Mouse (Mus musculus): ENCODE measurements around the gene Sergef. TPM values are rescaled to one million over a fixed set of nuclear protein-coding genes. Genes with fewer than 3 reads are reported as not detected.
A peak's percentile ranks its signal among the peaks of the same experiment; 100 is the strongest.

The Sergef gene
- total and polyA plus RNA-seq, 2 experiments from 2014 or later = 46.9 to 50.7 TPM

DNA sequence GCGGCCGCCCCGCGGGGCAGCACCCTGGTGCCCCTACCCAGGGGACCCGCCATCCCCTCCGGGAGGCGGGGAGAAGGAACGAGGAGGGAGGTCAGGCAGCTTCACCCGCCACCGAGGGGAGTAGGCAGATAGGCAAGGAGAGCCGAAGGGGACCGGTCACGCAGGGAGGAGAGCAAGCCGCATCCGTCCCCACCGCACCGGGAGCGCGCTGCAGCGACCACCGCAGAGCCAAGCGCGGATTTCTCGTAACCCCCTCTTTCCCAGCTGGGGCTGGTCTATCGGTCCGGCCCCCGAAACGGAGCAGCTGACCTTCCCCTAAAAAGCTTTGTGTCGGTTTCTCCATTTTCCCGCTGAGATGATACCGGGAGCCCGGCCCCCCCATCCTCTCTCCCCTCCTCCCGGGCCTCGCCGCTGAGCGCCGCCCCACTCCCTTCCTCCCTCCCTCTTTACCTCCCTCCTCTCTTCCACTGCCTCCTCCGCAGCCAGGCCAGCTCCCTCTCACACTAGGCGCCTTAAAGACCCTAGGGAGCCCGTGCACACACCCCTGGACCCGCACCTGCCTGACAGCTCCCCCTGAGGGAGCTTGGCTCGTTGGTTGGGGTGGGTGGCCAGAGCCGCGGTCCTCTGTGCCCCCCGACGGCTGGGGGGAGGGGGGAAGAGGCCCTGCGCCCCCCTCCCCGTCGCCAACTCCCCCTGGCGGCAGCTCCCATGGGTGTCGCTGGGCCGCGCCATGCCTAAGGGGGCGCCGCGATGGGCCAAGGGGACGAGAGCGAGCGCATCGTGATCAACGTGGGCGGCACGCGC lies 242.5 kb downstream of the Sergef start:
- 2% methylated on average over 58 of the region's 64 CpGs for WGBS
- ATAC-seq (peak; percentile 76), DNase-seq (peak; percentile 87)
- TF ChIP-seq CTCF (IDR thresholded peaks at IDR 0.05; ENCODE audit: low read depth) = peak; percentile 90
- Histone ChIP-seq H3K9ac (peak overlapping the region; percentile 86), H3K4me2 (ENCODE audit: low read depth) (peak overlapping the region; percentile 73), H3K27me3 (ENCODE audit: insufficient read depth, low read length) (no peaks in the 10 kb centered on the region), H3K9me3 (ENCODE audit: low read length) (no peaks in the 10 kb centered on the region), H3K27ac (ENCODE audit: low read depth, low read length) (peak overlapping the region; percentile 85), H3K4me3 (ENCODE audit: low read depth, low read length) (peak overlapping the region; percentile 88), H3K36me3 (ENCODE audit: insufficient read depth) (peaks cover 3% of the 10 kb centered on the region; the same call in 1 of the 2 replicates), H3K4me1 (ENCODE audit: insufficient read depth) (peaks cover 21% of the 10 kb centered on the region)

DNA sequence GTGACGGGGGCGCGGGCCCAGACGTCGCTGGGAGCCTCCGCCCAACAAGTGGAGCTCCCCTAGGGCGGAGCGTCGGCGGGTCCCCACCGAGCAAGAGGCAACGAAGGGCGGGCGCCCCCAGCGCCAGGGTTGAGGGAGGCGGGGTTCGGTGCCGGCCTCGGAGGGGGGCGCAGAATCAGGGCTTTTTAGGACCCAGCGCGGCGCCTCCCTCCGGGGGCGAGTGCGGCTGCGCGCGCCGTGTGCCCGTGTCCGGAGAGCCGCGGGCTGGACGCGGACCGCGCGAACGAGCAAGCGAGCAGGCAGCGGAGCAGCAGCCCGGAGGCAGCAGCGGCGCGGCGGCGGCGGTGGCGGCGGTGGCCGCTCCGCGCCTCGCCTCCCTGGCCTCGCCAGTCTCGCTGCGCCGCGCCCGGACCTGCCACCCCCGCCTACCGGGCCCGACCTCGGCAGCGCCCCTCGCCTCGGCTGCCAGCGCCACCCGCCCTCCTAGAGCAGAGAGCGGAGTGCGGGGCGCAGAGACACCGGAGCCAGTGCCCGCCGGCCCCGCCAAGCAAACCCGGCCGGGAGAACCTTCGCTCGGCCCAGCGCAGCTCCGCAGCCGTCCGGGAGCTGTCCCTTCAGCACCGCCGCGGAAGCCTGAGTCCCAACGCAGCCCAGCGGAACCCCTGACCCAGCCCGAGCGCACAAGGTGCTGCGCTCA lies 243.2 kb downstream of the Sergef start, which contains the start of gene Kcnc1:
TSS of gene Kcnc1 (plus strand) at position 267 of the 697 bp plus-strand sequence.
- H3K27me3 ChIP-seq (ENCODE audit: insufficient read depth, low read length) = no peaks in the 10 kb centered on the region
- peaks cover 2% of the 10 kb centered on the region; the same call in 1 of the 2 replicates for H3K36me3 ChIP-seq (ENCODE audit: insufficient read depth)
- peak within 1 kb of the TSS; percentile 73 for H3K4me2 ChIP-seq (ENCODE audit: low read depth)
- DNase-seq (peak; percentile 89), ATAC-seq (peak; percentile 77)
- no peaks in the 10 kb centered on the region for H3K9me3 ChIP-seq (ENCODE audit: low read length)
- H3K27ac ChIP-seq (ENCODE audit: low read depth, low read length) = peak within 1 kb of the TSS; percentile 85
- TF ChIP-seq CTCF (IDR thresholded peaks at IDR 0.05; ENCODE audit: low read depth) = peak; percentile 53
- peak within 1 kb of the TSS; percentile 86 for H3K9ac ChIP-seq
- 2% methylated on average over 75 of the region's 93 CpGs for WGBS
- H3K4me3 ChIP-seq (ENCODE audit: low read depth, low read length) = peak within 1 kb of the TSS; percentile 88
- peaks cover 21% of the 10 kb centered on the region for H3K4me1 ChIP-seq (ENCODE audit: insufficient read depth)

DNA sequence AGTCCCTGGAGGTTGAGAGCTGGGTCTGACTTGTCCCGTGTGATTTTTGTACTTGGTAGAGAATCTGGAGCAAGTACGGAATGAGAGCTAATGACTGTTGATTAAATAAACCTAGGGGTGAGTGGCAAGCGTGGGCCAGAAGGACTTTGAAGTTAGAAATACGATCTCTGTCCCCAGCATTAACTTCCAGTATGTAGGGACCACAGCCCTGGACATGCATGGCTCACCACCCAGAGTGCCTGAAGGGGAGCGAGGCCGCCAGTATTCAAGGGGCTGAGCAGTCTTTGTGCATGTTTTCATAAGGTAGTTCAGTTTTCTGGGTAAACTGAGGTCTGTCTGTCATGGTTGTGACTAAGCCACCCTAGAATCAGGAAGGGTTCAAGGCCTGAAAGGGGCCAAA lies 244.0 kb downstream of the Sergef start:
- WGBS = 52% methylated on average over 6 of the region's 6 CpGs

DNA sequence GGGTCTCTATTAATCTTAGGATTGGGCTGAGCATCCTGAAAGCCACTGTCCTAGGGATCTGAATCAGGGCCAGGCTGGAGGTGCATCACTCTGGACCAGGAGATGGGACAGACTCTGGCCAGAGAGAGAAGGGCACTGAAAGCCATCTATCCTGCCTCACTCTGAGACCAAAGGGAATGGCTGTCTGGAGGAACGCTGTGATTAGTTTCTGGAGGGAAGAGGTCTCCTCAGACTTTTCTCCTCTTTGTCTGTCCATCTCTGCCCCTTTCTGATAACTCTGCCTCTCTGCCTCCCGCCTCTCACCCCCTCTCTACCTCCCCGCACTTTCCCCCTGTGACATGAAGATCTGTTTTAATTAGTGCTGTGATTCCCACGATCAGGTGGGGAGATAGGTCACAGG lies 244.7 kb downstream of the Sergef start:
- H3K36me3 ChIP-seq (ENCODE audit: insufficient read depth) = no peaks in the 10 kb centered on the region
- no peaks in the 10 kb centered on the region for H3K9me3 ChIP-seq (ENCODE audit: low read length)
- H3K4me1 ChIP-seq (ENCODE audit: insufficient read depth) = peaks cover 15% of the 10 kb centered on the region
- H3K27me3 ChIP-seq (ENCODE audit: insufficient read depth, low read length) = no peaks in the 10 kb centered on the region
- no peak overlapping the region for H3K4me2 ChIP-seq (ENCODE audit: low read depth)
- 71% methylated on average over 4 of the region's 4 CpGs for WGBS
- no peak for DNase-seq
- H3K27ac ChIP-seq (ENCODE audit: low read depth, low read length) = no peak overlapping the region
- no peak overlapping the region for H3K9ac ChIP-seq
- TF ChIP-seq CTCF (IDR thresholded peaks at IDR 0.05; ENCODE audit: low read depth) = no peak
- no peak for ATAC-seq
- no peak overlapping the region for H3K4me3 ChIP-seq (ENCODE audit: low read depth, low read length)

More for the DNA sequence above, 244.0 kb downstream of the Sergef start:
- H3K36me3 ChIP-seq (ENCODE audit: insufficient read depth) = no peaks in the 10 kb centered on the region
- ATAC-seq (no peak), DNase-seq (no peak)
- no peaks in the 10 kb centered on the region for H3K27me3 ChIP-seq (ENCODE audit: insufficient read depth, low read length)
- no peak overlapping the region for H3K27ac ChIP-seq (ENCODE audit: low read depth, low read length)
- no peak overlapping the region for H3K9ac ChIP-seq
- peaks cover 21% of the 10 kb centered on the region for H3K4me1 ChIP-seq (ENCODE audit: insufficient read depth)
- no peak for TF ChIP-seq CTCF (IDR thresholded peaks at IDR 0.05; ENCODE audit: low read depth)
- H3K4me2 ChIP-seq (ENCODE audit: low read depth) = peak overlapping the region; percentile 73
- peak overlapping the region; percentile 88 for H3K4me3 ChIP-seq (ENCODE audit: low read depth, low read length)
- no peaks in the 10 kb centered on the region for H3K9me3 ChIP-seq (ENCODE audit: low read length)

GRCm38 (mm10) chr7:46393718-46394511 lies 245.7 kb downstream of the Sergef start:
- no peak for DNase-seq
- no peak overlapping the region for H3K9ac ChIP-seq
- no peaks in the 10 kb centered on the region for H3K27me3 ChIP-seq (ENCODE audit: insufficient read depth, low read length)
- H3K9me3 ChIP-seq (ENCODE audit: low read length) = no peaks in the 10 kb centered on the region
- no peaks in the 10 kb centered on the region for H3K36me3 ChIP-seq (ENCODE audit: insufficient read depth)
- no peak overlapping the region for H3K4me3 ChIP-seq (ENCODE audit: low read depth, low read length)
- no peak for TF ChIP-seq CTCF (IDR thresholded peaks at IDR 0.05; ENCODE audit: low read depth)
- WGBS = 48% methylated on average over 12 of the region's 12 CpGs
- no peak for ATAC-seq
- H3K27ac ChIP-seq (ENCODE audit: low read depth, low read length) = no peak overlapping the region
- peaks cover 5% of the 10 kb centered on the region for H3K4me1 ChIP-seq (ENCODE audit: insufficient read depth)
- no peak overlapping the region for H3K4me2 ChIP-seq (ENCODE audit: low read depth)

Other genes with a start within 250 kb of the Sergef start
- gene Kcnc1, start 243.3 kb downstream of the Sergef start, total RNA-seq (2014; rRNA removed) = 19.2 and 23.3 TPM in 2 replicates
- 9.3 and 22.8 TPM in 2 replicates for gene Kcnc1, start 243.3 kb downstream of the Sergef start, polyA plus RNA-seq (2015; fragmentation: Nextera tagmentation; extraction: Ambion mirVana)
- 1.3 and 3.6 TPM in 2 replicates for gene Tph1, start 32.7 kb upstream of the Sergef start, total RNA-seq (2014; rRNA removed)
- gene Tph1, start 32.7 kb upstream of the Sergef start, polyA plus RNA-seq (2015; fragmentation: Nextera tagmentation; extraction: Ambion mirVana) = 0.99 and 1.9 TPM in 2 replicates
- gene Saal1, start 70.9 kb upstream of the Sergef start, total RNA-seq (2014; rRNA removed) = 14.3 and 16.2 TPM in 2 replicates
- gene Saal1, start 70.9 kb upstream of the Sergef start, polyA plus RNA-seq (2015; fragmentation: Nextera tagmentation; extraction: Ambion mirVana) = 13.3 and 14.4 TPM in 2 replicates
- gene Saa3, start 75.9 kb upstream of the Sergef start, total RNA-seq (2014; rRNA removed) = not detected in 2 replicates
- 0.35 TPM in 1 of 2 replicates, not detected in the other for gene Saa3, start 75.9 kb upstream of the Sergef start, polyA plus RNA-seq (2015; fragmentation: Nextera tagmentation; extraction: Ambion mirVana)
- gene Saa4, start 92.8 kb upstream of the Sergef start, total RNA-seq (2014; rRNA removed) = not detected in 2 replicates
- not detected in 2 replicates for gene Saa4, start 92.8 kb upstream of the Sergef start, polyA plus RNA-seq (2015; fragmentation: Nextera tagmentation; extraction: Ambion mirVana)
- gene Saa1, start 103.2 kb upstream of the Sergef start, total RNA-seq (2014; rRNA removed) = not detected in 2 replicates
- gene Saa1, start 103.2 kb upstream of the Sergef start, polyA plus RNA-seq (2015; fragmentation: Nextera tagmentation; extraction: Ambion mirVana) = 0.36 TPM in 1 of 2 replicates, not detected in the other
- not detected in 2 replicates for gene Saa2, start 112.0 kb upstream of the Sergef start, total RNA-seq (2014; rRNA removed)
- gene Saa2, start 112.0 kb upstream of the Sergef start, polyA plus RNA-seq (2015; fragmentation: Nextera tagmentation; extraction: Ambion mirVana) = not detected in 2 replicates
- 17.1 and 24.5 TPM in 2 replicates for gene Hps5, start 156.3 kb upstream of the Sergef start, total RNA-seq (2014; rRNA removed)
- gene Hps5, start 156.3 kb upstream of the Sergef start, polyA plus RNA-seq (2015; fragmentation: Nextera tagmentation; extraction: Ambion mirVana) = 5.6 and 6.9 TPM in 2 replicates
- 58.2 and 60.1 TPM in 2 replicates for gene Gtf2h1, start 156.3 kb upstream of the Sergef start, total RNA-seq (2014; rRNA removed)
- gene Gtf2h1, start 156.3 kb upstream of the Sergef start, polyA plus RNA-seq (2015; fragmentation: Nextera tagmentation; extraction: Ambion mirVana) = 39.0 and 42.1 TPM in 2 replicates
- 373 and 414 TPM in 2 replicates for gene Ldha, start 201.7 kb upstream of the Sergef start, total RNA-seq (2014; rRNA removed)
- gene Ldha, start 201.7 kb upstream of the Sergef start, polyA plus RNA-seq (2015; fragmentation: Nextera tagmentation; extraction: Ambion mirVana) = 753 and 790 TPM in 2 replicates
- gene Ldhc, start 221.4 kb upstream of the Sergef start, total RNA-seq (2014; rRNA removed) = not detected in 2 replicates
- gene Ldhc, start 221.4 kb upstream of the Sergef start, polyA plus RNA-seq (2015; fragmentation: Nextera tagmentation; extraction: Ambion mirVana) = not detected in 2 replicates